Mouse (Mus musculus): ENCODE measurements at regions not wholly inside any gene's neighbourhood (a gene's known extent, or its start where the extent isn't known, plus 50 kb on each side); places are given as distances from the start of the nearest gene placed in this dataset.

- WGBS = 78% methylated on average over 11 of the region's 11 CpGs
- H3K9ac ChIP-seq = no peak overlapping the region
Measured at GRCm38 (mm10) chr6:100176914-100177560, 110.2 kb downstream of the Rybp start.

GRCm38 (mm10) chr6:100170711-100171348 lies 116.5 kb downstream of the Rybp start:
- H3K27me3 ChIP-seq (replicated peaks) = no peaks in the 10 kb centered on the region
- WGBS = 14% methylated on average over 22 of the region's 22 CpGs

More at GRCm38 (mm10) chr6:100176914-100177560, 110.2 kb downstream of the Rybp start:
- no peak for ATAC-seq (ENCODE audit: insufficient read depth, low FRiP score, low read depth)
- H3K4me3 ChIP-seq (replicated peaks) = no peak overlapping the region
- no peak overlapping the region for H3K4me2 ChIP-seq
- no peak overlapping the region for H3K27ac ChIP-seq
- no peaks in the 10 kb centered on the region for H3K36me3 ChIP-seq
- H3K9me3 ChIP-seq = no peaks in the 10 kb centered on the region
- H3K4me1 ChIP-seq = no peaks in the 10 kb centered on the region
- H3K27me3 ChIP-seq (replicated peaks) = no peaks in the 10 kb centered on the region

DNA sequence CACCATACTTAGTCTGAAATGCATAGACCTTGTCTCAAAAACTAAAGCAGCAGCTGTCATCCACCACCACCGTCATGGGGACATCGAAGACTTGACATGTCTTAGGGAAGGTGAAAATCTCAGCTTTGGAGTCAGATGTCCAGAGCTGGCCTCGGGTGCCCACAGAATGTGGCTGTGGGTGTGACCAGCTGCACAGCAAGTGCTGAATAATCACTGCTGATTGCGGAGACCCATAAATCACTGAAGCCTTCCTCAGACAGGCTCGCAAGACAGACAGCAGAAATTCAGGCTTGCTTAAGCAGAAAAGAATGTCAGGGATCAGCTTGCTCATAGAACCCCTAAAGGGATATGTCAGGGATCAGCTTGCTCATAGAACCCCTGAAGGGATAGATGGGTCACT lies 120.0 kb downstream of the Rybp start:
- whole genome bisulfite sequencing = 47% methylated on average over 5 of the region's 5 CpGs
- Histone ChIP-seq H3K4me2 (no peak overlapping the region), H3K4me3 (replicated peaks) (no peak overlapping the region), H3K27ac (no peak overlapping the region), H3K27me3 (replicated peaks) (no peaks in the 10 kb centered on the region), H3K9me3 (no peaks in the 10 kb centered on the region), H3K9ac (no peak overlapping the region), H3K4me1 (peaks cover 24% of the 10 kb centered on the region), H3K36me3 (no peaks in the 10 kb centered on the region)
- ATAC-seq (ENCODE audit: insufficient read depth, low FRiP score, low read depth) = no peak

More at GRCm38 (mm10) chr6:100170711-100171348, 116.5 kb downstream of the Rybp start:
- Histone ChIP-seq H3K4me2 (peak overlapping the region; percentile 35; the same call in 1 of the 2 replicates), H3K4me3 (replicated peaks) (0 out of 2 replicates have a peak overlapping the region, but pooled peaks have one; percentile 8), H3K4me1 (peaks cover 10% of the 10 kb centered on the region), H3K9me3 (no peaks in the 10 kb centered on the region), H3K9ac (no peak overlapping the region; the same call in 1 of the 2 replicates), H3K36me3 (no peaks in the 10 kb centered on the region), H3K27ac (no peak overlapping the region)
- no peak for ATAC-seq (ENCODE audit: insufficient read depth, low FRiP score, low read depth)

- H3K36me3 ChIP-seq = no peaks in the 10 kb centered on the region
- no peaks in the 10 kb centered on the region for H3K9me3 ChIP-seq
- WGBS = 88% methylated on average over 3 of the region's 3 CpGs
- ATAC-seq (ENCODE audit: insufficient read depth, low FRiP score, low read depth) = no peak
- peaks cover 17% of the 10 kb centered on the region for H3K4me1 ChIP-seq
- no peak overlapping the region for H3K4me3 ChIP-seq (replicated peaks)
- no peak overlapping the region for H3K27ac ChIP-seq
- no peak overlapping the region for H3K4me2 ChIP-seq
- H3K9ac ChIP-seq = no peak overlapping the region
- H3K27me3 ChIP-seq (replicated peaks) = no peaks in the 10 kb centered on the region
Measured at GRCm38 (mm10) chr6:100165746-100166145, 121.5 kb downstream of the Rybp start.

DNA sequence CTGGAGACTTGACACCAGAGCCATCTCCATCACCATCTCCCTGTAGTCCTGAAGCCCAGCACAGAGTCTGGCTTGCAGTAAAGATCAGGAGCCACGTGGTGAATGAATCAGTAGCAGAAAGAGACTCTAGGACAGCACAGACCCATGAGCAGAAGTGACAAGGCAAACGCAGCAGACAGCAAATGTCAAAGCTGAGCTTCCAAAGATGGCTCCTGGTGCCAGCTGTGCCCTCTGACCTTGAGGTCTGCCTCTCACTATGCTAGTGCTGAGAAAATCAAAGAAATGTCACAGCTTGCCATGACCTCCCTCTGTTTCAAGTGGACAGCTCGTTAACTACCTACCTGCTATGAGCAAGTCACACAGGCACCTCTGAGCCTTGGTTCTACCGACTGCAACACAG lies 123.1 kb downstream of the Rybp start:
- no peak overlapping the region for H3K4me2 ChIP-seq
- H3K36me3 ChIP-seq = no peaks in the 10 kb centered on the region
- WGBS = 56% methylated on average over 4 of the region's 4 CpGs

DNA sequence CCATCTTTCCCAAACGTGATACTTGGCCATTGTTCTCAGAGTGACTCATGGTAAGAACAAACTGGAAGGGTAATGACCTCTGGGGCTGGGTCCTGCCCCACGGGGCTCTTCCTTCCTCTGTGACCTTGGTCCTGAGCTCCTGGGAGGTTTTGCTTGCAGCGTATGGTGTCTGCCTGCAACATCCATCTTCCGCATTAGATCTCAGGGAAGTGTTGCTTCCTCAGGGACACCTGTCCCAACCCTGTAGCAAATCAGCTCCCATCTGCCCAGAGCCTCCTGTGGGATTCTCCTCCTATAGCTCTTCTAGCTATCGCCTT lies 123.5 kb downstream of the Rybp start:
- peak overlapping the region; percentile 52 for H3K4me2 ChIP-seq
- no peak overlapping the region for H3K9ac ChIP-seq
- 56% methylated on average over 5 of the region's 5 CpGs for WGBS

More for the DNA sequence above, 123.1 kb downstream of the Rybp start:
- Histone ChIP-seq H3K4me3 (replicated peaks) (no peak overlapping the region), H3K4me1 (peaks cover 14% of the 10 kb centered on the region), H3K9me3 (no peaks in the 10 kb centered on the region), H3K27ac (no peak overlapping the region), H3K27me3 (replicated peaks) (no peaks in the 10 kb centered on the region), H3K9ac (no peak overlapping the region)
- ATAC-seq (ENCODE audit: insufficient read depth, low FRiP score, low read depth) = no peak

GRCm38 (mm10) chr6:100162961-100163813 lies 124.1 kb downstream of the Rybp start:
- WGBS = 16% methylated on average over 17 of the region's 17 CpGs
- peak overlapping the region; percentile 52 for H3K4me2 ChIP-seq
- peak; percentile 78; the same call in 1 of the 2 replicates for ATAC-seq (ENCODE audit: insufficient read depth, low FRiP score, low read depth)
- H3K27ac ChIP-seq = peak overlapping the region; percentile 32; the same call in 1 of the 2 replicates
- peak overlapping the region; percentile 18 for H3K4me3 ChIP-seq (replicated peaks)
- no peaks in the 10 kb centered on the region for H3K36me3 ChIP-seq
- H3K4me1 ChIP-seq = peaks cover 14% of the 10 kb centered on the region
- no peaks in the 10 kb centered on the region for H3K27me3 ChIP-seq (replicated peaks)
- 0 out of 2 replicates have a peak overlapping the region, but pooled peaks have one; percentile 27 for H3K9ac ChIP-seq
- no peaks in the 10 kb centered on the region for H3K9me3 ChIP-seq

More for the DNA sequence above, 123.5 kb downstream of the Rybp start:
- Histone ChIP-seq H3K27ac (no peak overlapping the region), H3K36me3 (no peaks in the 10 kb centered on the region), H3K27me3 (replicated peaks) (no peaks in the 10 kb centered on the region), H3K9me3 (no peaks in the 10 kb centered on the region), H3K4me3 (replicated peaks) (no peak overlapping the region), H3K4me1 (peaks cover 14% of the 10 kb centered on the region)
- no peak for ATAC-seq (ENCODE audit: insufficient read depth, low FRiP score, low read depth)

GRCm38 (mm10) chr6:100160670-100161069 lies 126.6 kb downstream of the Rybp start:
- Histone ChIP-seq H3K9ac (no peak overlapping the region), H3K27ac (no peak overlapping the region), H3K4me2 (no peak overlapping the region), H3K4me3 (replicated peaks) (no peak overlapping the region), H3K4me1 (peaks cover 23% of the 10 kb centered on the region), H3K9me3 (no peaks in the 10 kb centered on the region), H3K27me3 (replicated peaks) (no peaks in the 10 kb centered on the region), H3K36me3 (no peaks in the 10 kb centered on the region)
- 74% methylated on average over 8 of the region's 8 CpGs for WGBS
- ATAC-seq (ENCODE audit: insufficient read depth, low FRiP score, low read depth) = no peak

- Histone ChIP-seq H3K4me3 (replicated peaks) (no peak overlapping the region), H3K4me2 (no peak overlapping the region), H3K4me1 (peaks cover 25% of the 10 kb centered on the region), H3K27me3 (replicated peaks) (no peaks in the 10 kb centered on the region), H3K36me3 (no peaks in the 10 kb centered on the region), H3K9ac (no peak overlapping the region), H3K9me3 (no peaks in the 10 kb centered on the region), H3K27ac (no peak overlapping the region)
- WGBS = 67% methylated on average over 4 of the region's 4 CpGs
- ATAC-seq (ENCODE audit: insufficient read depth, low FRiP score, low read depth) = no peak
Measured at GRCm38 (mm10) chr6:100159817-100160216, 127.5 kb downstream of the Rybp start.

GRCm38 (mm10) chr6:100159246-100159645 lies 128.0 kb downstream of the Rybp start:
- H3K27ac ChIP-seq = no peak overlapping the region
- H3K27me3 ChIP-seq (replicated peaks) = no peaks in the 10 kb centered on the region
- no peaks in the 10 kb centered on the region for H3K9me3 ChIP-seq
- no peak overlapping the region for H3K9ac ChIP-seq
- no peak for ATAC-seq (ENCODE audit: insufficient read depth, low FRiP score, low read depth)
- H3K4me2 ChIP-seq = no peak overlapping the region
- 17% methylated on average over 1 of the region's 1 CpGs for WGBS
- H3K4me1 ChIP-seq = peaks cover 25% of the 10 kb centered on the region
- H3K36me3 ChIP-seq = no peaks in the 10 kb centered on the region
- no peak overlapping the region for H3K4me3 ChIP-seq (replicated peaks)

GRCm38 (mm10) chr6:100157288-100157687 lies 130.0 kb downstream of the Rybp start:
- Histone ChIP-seq H3K4me3 (replicated peaks) (no peak overlapping the region), H3K9ac (no peak overlapping the region), H3K27me3 (replicated peaks) (no peaks in the 10 kb centered on the region), H3K36me3 (no peaks in the 10 kb centered on the region), H3K4me1 (peaks cover 11% of the 10 kb centered on the region; the same call in 1 of the 2 replicates), H3K9me3 (no peaks in the 10 kb centered on the region), H3K27ac (no peak overlapping the region), H3K4me2 (no peak overlapping the region)
- ATAC-seq (ENCODE audit: insufficient read depth, low FRiP score, low read depth) = no peak
- WGBS = 30% methylated on average over 7 of the region's 7 CpGs

DNA sequence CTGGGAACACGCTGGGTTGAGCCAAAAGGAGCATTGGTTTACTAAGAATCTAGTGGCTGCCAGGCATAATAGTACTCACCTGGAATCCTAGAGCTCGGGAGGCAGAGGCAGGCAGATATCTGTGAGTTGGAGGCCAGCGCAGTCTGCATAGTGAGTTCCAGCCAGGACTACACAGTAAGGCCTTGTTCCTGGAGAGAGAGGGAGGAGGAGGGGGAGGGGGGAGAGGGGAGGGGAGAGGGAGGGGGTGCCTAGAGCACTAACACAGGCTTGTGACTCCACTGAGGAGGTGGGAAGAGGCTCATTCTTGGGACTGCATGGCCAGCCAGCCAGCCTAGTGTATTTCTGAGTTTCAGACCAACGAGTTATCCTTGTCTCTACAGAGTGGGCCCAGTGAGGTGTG lies 131.1 kb downstream of the Rybp start:
- Histone ChIP-seq H3K27ac (peak overlapping the region; percentile 48), H3K36me3 (no peaks in the 10 kb centered on the region), H3K4me3 (replicated peaks) (no peak overlapping the region), H3K4me1 (peaks cover 11% of the 10 kb centered on the region; the same call in 1 of the 2 replicates), H3K4me2 (no peak overlapping the region), H3K27me3 (replicated peaks) (no peaks in the 10 kb centered on the region), H3K9ac (no peak overlapping the region), H3K9me3 (no peaks in the 10 kb centered on the region)
- 77% methylated on average over 4 of the region's 4 CpGs for WGBS
- no peak for ATAC-seq (ENCODE audit: insufficient read depth, low FRiP score, low read depth)
